Mouse (Mus musculus) cortical plate, adult 2 months (tissue): ENCODE data around the gene Crabp1.

Experiments
- CTCF ChIP-seq: fragments of 200-500 bp; IDR thresholded peaks from 2 replicates; pipeline ENCODE4 v1.5.1; 2011; ENCODE audit warnings: mild to moderate bottlenecking, control low read depth, low read length; ENCODE audit not compliant: insufficient read depth; ENCODE audit errors: extremely low read depth
- POLR2A ChIP-seq: fragments of 200-500 bp; IDR thresholded peaks from 2 replicates; pipeline ENCODE4 v1.6.1; 2011; ENCODE audit warnings: mild to moderate bottlenecking, low read length, control low read depth; ENCODE audit not compliant: insufficient read depth; ENCODE audit errors: extremely low read depth

DNA sequence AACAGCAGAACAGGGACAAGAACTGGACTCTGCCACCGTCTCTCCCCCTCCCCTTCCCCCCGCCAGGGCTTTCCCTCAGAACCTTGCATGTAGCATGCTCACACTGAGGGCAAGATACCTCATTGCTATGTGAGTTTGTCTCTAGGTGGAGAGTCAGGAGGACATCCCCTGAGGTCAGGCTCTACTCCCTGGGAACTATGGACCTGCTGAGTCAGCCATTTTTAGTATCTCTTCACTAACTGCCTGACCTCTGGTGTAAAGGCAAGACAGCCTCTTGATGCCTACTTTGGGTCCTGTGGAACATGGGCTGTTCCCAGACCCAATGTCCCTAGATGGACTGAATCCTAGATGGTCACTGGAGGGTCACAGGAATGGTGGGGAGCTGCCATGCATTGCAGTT is 12.9 kb upstream of the Crabp1 start:
- TF ChIP-seq CTCF (no peak), POLR2A (no peak)
